Mouse (Mus musculus) urinary bladder, postnatal 25 days (tissue): ENCODE data around the gene Paqr8.
A peak's percentile ranks its signal among the peaks of the same experiment; 100 is the strongest.
"Not testable (repeated sequence)": the region's sequence is repeated elsewhere in the genome, so short reads cannot be mapped to it uniquely, and the experiment has no call there.

Source experiments
- DNase-seq: peaks from one replicate; pipeline ENCODE4 v3.0.0; 2022; ENCODE audit warnings: low spot score

Gene Paqr8

GRCm38 (mm10) chr1:20912115-20912514 is 21.7 kb downstream of the Paqr8 start:
- DNase-seq, result no peak

- DNase-seq, result no peak
Measured at GRCm38 (mm10) chr1:20912527-20913171, 22.2 kb downstream of the Paqr8 start.

DNA sequence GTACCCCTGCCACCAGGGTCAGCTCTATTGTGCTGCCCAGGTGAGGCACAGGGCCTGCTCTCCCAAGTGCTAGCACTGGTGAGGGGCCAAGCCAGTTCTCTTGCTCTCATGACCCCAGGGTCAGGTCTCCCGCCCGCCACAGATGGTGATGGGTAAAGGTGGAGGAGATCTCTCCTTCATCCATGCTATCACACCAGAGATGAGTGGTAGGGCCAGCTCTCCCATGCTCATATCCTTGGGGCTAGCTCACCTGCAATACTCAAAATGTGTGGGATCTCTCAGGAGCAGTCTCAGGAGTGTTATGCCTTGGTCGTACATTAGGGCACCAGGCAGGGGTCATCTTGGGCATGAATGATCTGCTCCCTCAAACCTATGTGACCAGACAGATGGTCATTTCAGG is 24.4 kb downstream of the Paqr8 start:
- no peak for DNase-seq

DNA sequence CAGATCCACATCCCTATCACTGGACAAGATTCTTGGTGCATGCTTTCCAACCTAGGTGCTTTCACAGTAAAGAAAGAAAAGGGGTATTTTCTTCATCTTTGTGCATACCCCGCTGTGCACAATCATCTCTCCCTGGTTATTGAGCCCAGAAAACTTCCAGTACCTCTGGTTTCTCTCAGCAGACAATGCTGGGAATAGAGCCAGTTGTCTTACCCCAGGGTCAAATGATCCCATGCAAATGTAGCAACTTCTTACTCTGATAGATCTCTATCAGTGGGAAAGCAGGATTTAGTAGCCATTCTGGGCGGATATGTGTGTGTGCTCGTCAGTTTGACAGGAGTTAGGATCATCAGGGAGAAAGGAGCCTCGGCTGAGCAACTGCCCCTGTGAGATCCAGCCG is 25.2 kb downstream of the Paqr8 start:
- DNase-seq, result no peak

GRCm38 (mm10) chr1:20917496-20918050 is 27.2 kb downstream of the Paqr8 start:
- no peak for DNase-seq

GRCm38 (mm10) chr1:20919728-20920127 is 29.3 kb downstream of the Paqr8 start:
- DNase-seq, result no peak

DNA sequence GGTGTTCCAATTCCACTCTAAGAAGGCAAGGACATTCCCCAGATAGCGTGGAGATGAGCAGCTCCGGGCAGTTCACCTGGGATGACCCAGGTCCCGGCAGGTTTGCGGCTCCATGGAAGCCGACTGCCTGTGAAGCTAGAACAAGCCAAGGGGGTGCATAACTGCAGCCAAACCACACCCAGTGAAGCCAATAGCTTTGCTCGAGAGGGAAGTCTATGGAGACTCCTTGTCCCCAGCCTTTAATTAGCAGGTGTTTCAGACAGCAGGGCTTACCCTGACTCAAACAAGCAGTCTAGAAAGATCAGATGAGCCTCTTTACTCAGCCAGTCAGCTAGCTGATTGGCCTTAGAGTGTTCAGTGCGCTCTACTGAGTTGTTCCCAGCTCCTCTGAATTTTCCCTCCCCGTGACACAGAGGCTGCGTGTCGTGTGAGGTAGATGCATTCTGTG is 30.7 kb downstream of the Paqr8 start:
- no peak for DNase-seq

DNA sequence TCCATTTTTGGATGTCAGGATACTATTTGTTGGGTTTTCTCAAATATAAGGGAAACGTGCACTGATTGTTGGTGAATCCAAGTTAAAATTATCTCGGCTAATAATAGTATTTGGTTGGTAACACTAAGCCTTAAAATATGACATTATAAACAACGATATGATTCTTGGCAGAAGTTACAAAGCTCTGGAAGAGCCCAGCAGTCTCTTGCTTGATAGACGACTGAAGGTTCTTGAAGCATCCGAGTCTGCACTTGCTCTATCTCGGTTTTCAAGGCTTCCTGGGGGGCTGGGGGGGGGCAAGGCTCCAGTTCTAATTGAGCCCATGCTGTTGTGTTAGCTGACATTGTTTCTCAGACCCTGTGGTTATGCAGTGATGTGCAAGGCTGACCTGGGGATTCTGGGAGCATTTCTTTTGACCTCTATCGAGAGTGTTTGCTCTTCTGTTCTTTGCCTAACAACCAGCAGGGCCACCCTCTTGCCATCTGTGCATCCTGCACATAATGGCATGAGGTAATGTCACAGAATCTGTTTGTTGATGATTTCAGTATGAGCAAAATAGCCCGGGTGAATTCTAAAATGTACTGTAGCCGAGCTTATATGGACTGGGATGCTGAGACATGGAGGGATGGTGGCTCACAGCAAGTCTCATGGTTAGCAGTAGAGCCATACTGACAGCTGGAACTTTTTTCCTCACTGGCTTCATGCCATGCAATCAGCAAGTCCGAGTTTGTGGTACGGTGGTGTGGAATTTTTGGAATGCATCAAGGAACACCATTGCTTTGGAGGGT is 32.4 kb downstream of the Paqr8 start:
- DNase-seq, result no peak

DNA sequence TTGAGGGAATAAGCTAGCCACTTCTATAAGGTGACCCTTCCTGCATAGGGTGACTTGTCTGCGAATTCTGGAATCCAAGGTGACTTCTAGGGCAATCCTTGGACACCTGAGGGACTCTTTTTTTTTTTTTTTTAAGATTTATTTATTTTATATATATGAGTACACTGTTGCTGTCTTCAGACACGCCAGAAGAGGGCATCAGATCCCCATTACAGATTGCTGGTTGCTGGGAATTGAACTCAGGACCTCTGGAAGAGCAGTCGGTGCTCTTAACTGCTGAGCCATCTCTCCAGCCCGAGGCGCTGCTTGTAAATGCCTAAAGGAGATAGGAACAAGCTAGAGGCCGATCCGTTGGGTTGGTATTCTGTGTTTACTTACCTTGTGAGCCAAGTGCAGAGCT is 34.9 kb downstream of the Paqr8 start:
- DNase-seq, result not testable (repeated sequence)

DNA sequence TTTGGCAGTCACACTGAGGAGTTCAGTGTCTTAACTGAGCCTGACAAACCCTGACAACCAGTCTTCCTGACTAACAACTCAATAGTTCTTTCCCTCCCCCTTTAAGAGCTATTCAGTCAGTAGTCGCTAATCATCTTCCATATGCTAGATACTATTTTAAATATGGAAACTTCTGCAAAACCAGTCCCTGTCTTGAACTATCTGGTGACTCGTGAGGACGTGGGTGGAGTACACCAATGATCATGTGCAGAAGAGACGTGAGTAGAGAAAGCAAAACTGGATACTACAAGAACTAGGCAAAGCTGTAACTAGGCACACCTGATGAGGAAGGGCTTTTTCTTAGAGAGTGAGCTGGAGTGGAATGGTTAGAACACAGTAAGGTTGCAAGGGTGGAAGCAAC is 35.5 kb downstream of the Paqr8 start:
- DNase-seq, result no peak

GRCm38 (mm10) chr1:20926376-20926775 is 36.0 kb downstream of the Paqr8 start:
- DNase-seq, result no peak

DNA sequence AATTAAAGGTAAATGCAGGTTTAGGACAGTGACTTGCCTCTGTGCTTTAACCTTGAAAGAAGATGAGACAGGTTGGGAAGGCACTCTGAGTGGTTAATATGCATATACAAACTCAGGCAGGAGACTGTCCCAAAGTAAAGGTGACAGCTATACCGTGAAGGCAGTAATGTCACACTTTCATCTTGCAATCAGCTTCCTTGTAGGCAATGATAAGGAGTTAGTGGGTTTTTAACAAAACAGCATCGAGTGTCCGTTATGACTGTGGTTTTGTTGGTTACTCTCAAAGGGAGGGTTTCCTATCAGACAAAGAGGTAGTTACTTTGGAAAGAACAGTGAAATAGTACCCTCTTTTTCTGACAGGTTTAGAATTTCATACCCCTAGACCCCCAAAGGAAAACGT is 38.1 kb downstream of the Paqr8 start:
- DNase-seq, result no peak

DNA sequence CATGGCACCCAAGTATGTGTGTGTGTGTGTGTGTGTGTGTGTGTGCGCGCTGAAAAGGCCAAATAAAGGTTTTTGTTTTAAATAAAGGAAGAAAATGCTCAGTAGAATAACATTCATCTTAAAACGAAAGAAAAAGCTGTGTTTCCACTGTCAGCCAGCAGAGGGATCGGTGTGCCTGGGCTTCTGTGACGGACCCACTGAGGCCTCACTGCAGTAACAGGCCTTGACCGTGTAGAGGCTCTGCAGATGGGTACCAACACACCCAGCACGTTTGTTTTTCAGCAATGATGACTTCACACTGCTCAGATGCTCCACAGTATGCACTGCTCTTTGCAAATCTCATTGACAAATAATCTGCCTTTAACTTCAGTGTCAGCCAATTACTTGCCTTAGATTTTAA is 43.1 kb downstream of the Paqr8 start:
- DNase-seq, result peak; percentile 44

DNA sequence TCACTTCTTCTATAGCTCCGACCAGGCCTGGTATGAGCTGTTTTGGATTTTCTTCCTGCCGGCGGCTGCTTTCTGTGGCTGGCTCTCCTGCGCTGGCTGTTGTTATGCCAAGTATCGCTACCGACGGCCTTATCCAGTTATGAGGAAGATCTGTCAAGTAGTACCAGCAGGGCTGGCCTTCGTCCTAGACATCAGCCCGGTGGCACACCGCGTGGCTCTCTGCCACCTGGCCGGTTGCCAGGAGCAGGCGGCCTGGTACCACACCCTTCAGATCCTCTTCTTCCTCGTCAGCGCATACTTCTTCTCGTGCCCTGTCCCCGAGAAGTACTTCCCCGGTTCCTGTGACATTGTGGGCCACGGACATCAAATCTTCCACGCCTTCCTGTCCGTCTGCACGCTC is 44.7 kb downstream of the Paqr8 start:
- no peak for DNase-seq

- peak; percentile 46 for DNase-seq
Measured at GRCm38 (mm10) chr1:20939046-20939445, 48.6 kb downstream of the Paqr8 start.

DNA sequence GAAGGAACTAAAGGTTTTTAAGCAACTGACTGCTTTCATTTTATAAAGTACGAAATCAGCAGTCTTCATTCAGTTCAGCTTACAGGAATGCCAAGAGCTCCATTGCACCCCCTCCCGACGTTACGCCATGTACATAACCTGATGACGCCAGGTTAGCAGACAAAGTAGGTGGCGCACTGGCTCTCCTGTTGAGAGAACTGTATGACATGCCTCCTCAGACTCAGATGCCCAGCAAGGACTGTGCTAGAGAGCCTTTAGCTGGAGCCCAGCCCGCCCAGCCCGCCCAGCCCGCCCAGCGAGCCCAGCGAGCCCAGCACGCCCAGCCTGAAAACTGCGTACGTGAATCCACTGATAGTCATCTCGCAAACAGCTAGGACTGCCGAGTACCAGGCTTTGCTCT is 49.7 kb downstream of the Paqr8 start:
- peak; percentile 40 for DNase-seq

GRCm38 (mm10) chr1:20941322-20941721 is 50.9 kb downstream of the Paqr8 start:
- DNase-seq, result no peak

DNA sequence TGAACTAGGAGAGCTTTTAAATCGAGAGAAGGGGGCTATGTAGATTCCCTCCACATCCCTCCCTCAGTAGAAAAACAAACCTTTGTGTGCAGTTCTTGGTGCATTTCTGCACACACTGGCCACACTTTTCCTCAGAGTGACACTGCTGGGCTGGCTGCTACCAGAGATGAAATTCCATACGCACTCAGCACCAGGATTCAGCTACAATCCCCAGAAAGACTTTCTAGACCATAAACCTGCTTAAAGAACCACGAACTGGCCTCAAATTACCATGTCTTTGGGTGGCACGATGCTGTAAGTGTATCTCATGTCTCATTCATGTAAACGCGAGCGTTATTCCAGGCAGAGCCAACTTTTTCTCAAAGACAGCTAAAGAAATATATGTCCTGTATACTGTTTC is 51.5 kb downstream of the Paqr8 start:
- no peak for DNase-seq

DNA sequence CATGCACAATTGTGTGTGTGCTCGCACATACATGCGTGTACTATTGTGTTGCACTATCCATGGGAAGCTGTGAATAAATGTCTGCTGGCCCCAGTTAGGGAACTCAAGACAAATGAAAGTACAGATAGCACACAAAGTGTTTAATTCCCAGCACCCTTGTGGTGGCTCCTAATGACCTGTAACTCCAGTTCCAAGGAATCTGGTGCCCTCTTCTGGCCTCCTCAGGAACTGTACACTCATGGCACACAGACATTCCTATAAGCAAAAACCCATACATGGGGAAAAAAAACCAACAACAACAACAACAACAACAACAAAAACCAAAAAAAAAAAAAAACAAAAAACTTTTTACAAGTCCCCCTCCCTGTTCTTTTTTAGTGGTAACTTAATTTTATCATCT is 52.6 kb downstream of the Paqr8 start:
- DNase-seq, result no peak

DNA sequence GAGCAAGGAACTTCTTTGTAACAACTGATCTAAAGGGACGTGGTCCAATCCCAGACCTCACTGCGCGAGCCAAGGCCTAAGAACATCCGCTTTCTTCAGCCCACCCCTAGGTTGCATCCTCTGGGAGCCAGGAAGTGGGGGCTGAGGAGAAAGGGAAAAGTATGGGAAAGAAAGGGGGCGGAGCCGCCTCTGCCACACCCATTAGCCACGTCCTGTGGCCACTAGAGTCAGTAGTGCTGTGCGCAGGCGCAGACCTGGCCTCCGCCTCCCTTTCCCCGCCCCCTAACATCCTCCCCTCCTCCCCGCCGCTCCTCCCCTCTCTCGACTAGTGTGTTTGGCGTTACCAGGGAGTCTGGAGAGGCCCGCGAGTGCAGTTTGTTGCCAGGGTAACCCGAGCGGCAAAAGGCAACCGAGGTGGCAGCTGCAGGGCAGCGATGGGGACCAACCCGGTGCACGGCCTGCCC is 60.9 kb downstream of the Paqr8 start, which contains the start of gene Efhc1:
Gene Efhc1 (plus strand): TSS at position 327 of the 464 bp plus-strand sequence.
- DNase-seq, result peak; percentile 87

DNA sequence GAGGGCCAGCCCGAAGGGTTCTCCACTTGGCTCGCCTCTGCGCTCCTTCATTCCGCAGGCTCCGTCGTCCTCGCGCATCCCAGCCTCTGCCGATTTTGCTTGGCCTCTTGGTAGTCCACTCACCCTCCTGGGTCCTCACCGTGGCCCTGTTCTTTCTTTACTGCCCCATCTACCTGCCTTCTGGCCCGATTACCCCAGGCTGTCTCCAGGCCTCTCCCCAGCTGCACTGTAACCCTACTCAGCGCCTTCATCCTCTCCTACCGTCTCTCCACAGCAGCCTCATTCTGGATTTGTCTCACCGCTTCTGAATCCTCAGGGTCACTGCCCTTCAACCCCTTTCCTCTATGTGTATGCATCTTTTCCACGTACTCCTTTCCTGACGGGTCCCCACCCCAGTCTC is 61.4 kb downstream of the Paqr8 start:
- no peak for DNase-seq

DNA sequence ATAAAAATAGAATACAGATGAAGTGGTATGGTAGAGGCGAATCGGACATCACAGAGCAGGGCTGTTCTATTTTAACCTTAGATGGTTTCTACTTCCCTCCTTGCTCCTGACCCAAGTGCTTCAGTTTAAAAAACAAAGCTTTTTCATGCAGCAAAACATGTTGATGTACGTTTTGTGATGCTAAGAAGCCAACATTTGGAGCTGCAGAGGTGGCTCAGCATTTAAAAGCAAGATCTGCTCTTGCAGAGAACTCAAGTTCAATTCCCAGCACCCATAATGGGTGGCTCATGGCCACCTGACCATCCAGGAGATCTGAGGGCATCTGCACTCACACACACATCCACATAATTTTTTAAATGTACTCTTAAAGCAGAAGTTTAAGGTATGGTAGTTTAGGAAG is 64.5 kb downstream of the Paqr8 start:
- no peak for DNase-seq

DNA sequence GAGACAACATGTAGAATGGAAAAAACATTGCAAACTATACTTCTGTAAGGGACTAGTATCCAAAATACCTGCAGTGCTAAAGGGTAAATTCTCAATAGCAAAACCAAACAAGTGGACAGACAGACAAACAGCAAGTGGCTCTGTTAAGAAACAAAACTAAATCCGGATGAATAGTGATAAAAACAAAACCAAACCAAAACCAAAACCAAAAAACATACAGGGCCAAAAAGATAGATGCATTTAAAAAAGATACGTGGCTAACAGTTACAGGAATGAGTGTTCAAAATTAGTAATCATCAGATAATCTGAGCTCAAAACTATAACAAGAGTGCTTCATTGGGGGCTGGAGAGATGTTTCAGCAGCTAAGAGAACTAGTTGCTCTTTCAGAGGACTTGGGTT is 79.2 kb downstream of the Paqr8 start:
- DNase-seq, result no peak
